8 mouse cellular contexts compared by ENCODE assay signal in genomic region chr8:72272361-72272760, GRCm38 (mm10). TPM values are rescaled to one million over a fixed set of nuclear protein-coding genes. Genes with fewer than 3 reads are reported as not detected.
A peak's percentile ranks its signal among the peaks of the same experiment; 100 is the strongest.
DNase-seq lines count a peak whose midpoint lies in the region; ATAC-seq lines count a peak whose summit lies in the region.

No protein-coding gene starts in this region.

- H3K4me2 ChIP-seq in hindbrain, embryonic 11.5 days (replicated peaks; ENCODE audit: low read depth, low read length): no peak overlapping the region
- H3K4me2 ChIP-seq in hindbrain, embryonic 12.5 days (replicated peaks): no peak overlapping the region
- H3K4me2 ChIP-seq in kidney, embryonic 15.5 days: no peak overlapping the region
- H3K4me2 ChIP-seq in liver, embryonic 16.5 days (ENCODE audit: low read depth, low read length): no peak overlapping the region

- no peaks in the 10 kb centered on the region for H3K4me1 ChIP-seq in hindbrain, embryonic 11.5 days (replicated peaks; ENCODE audit: control insufficient read depth, insufficient read depth, low read length)
- no peaks in the 10 kb centered on the region for H3K4me1 ChIP-seq in hindbrain, embryonic 12.5 days
- H3K4me1 ChIP-seq in kidney, embryonic 15.5 days: 0 out of 2 replicates have a peak, but pooled peaks cover 12% of the 10 kb centered on the region
- peaks cover 20% of the 10 kb centered on the region for H3K4me1 ChIP-seq in liver, embryonic 16.5 days (ENCODE audit: control insufficient read depth, low read depth, low read length)

- H3K4me3 ChIP-seq in hindbrain, embryonic 11.5 days (ENCODE audit: low read depth, low read length): no peak overlapping the region
- no peak overlapping the region for H3K4me3 ChIP-seq in hindbrain, embryonic 12.5 days
- H3K4me3 ChIP-seq in kidney, embryonic 15.5 days (replicated peaks): no peak overlapping the region
- no peak overlapping the region for H3K4me3 ChIP-seq in liver, embryonic 16.5 days (ENCODE audit: low read depth, low read length)

- H3K36me3 ChIP-seq in hindbrain, embryonic 11.5 days (ENCODE audit: control insufficient read depth, insufficient read depth, low read length): no peaks in the 10 kb centered on the region
- no peaks in the 10 kb centered on the region for H3K36me3 ChIP-seq in hindbrain, embryonic 12.5 days
- H3K36me3 ChIP-seq in kidney, embryonic 15.5 days: no peaks in the 10 kb centered on the region
- no peaks in the 10 kb centered on the region for H3K36me3 ChIP-seq in liver, embryonic 16.5 days (ENCODE audit: control insufficient read depth, insufficient read depth)

- H3K27me3 ChIP-seq in hindbrain, embryonic 11.5 days (ENCODE audit: control insufficient read depth, insufficient read depth, low read length): no peaks in the 10 kb centered on the region
- no peaks in the 10 kb centered on the region for H3K27me3 ChIP-seq in hindbrain, embryonic 12.5 days
- H3K27me3 ChIP-seq in kidney, embryonic 15.5 days: no peaks in the 10 kb centered on the region
- no peaks in the 10 kb centered on the region for H3K27me3 ChIP-seq in liver, embryonic 16.5 days (ENCODE audit: control insufficient read depth, insufficient read depth, low read depth, low read length)

- WGBS in hindbrain, embryonic 11.5 days: 23% methylated on average over 3 of the region's 3 CpGs
- WGBS in hindbrain, embryonic 12.5 days: 12% methylated on average over 3 of the region's 3 CpGs
- WGBS in kidney, embryonic 15.5 days: 13% methylated on average over 3 of the region's 3 CpGs
- WGBS in liver, embryonic 16.5 days (ENCODE audit: insufficient replicate concordance): 5% methylated on average over 3 of the region's 3 CpGs

- ATAC-seq in hindbrain, embryonic 11.5 days (ENCODE audit: low FRiP score): no peak
- no peak for ATAC-seq in hindbrain, embryonic 12.5 days (ENCODE audit: low FRiP score)
- ATAC-seq in kidney, embryonic 15.5 days (replicated peaks; ENCODE audit: low FRiP score): 0 out of 2 replicates have a peak, but pooled peaks have one; percentile 19
- ATAC-seq in liver, embryonic 16.5 days (ENCODE audit: low read depth): peak; percentile 17; the same call in 1 of the 2 replicates

- peak; percentile 67 for DNase-seq in hindbrain, embryonic 11.5 days (ENCODE audit: low spot score)
- DNase-seq in adrenal gland, postnatal 25 days: peak; percentile 72
- DNase-seq in gastrocnemius, postnatal 10 days: peak; percentile 63
- DNase-seq in ovary, adult 18-20 months (ENCODE audit: low spot score): peak; percentile 53
- DNase-seq in thymus, postnatal 0 days (ENCODE audit: low spot score): peak; percentile 84

- H3K9ac ChIP-seq in hindbrain, embryonic 11.5 days (ENCODE audit: low read depth, low read length): no peak overlapping the region
- no peak overlapping the region for H3K9ac ChIP-seq in hindbrain, embryonic 12.5 days
- H3K9ac ChIP-seq in kidney, embryonic 15.5 days: no peak overlapping the region
- no peak overlapping the region for H3K9ac ChIP-seq in liver, embryonic 16.5 days (ENCODE audit: low read depth, low read length)

- H3K9me3 ChIP-seq in hindbrain, embryonic 11.5 days (ENCODE audit: control insufficient read depth, low read length): no peaks in the 10 kb centered on the region
- H3K9me3 ChIP-seq in hindbrain, embryonic 12.5 days (replicated peaks): no peaks in the 10 kb centered on the region
- H3K9me3 ChIP-seq in kidney, embryonic 15.5 days (replicated peaks): no peaks in the 10 kb centered on the region
- no peaks in the 10 kb centered on the region for H3K9me3 ChIP-seq in liver, embryonic 16.5 days (replicated peaks; ENCODE audit: control insufficient read depth, low read length)

- no peak overlapping the region for H3K27ac ChIP-seq in hindbrain, embryonic 11.5 days (ENCODE audit: low read depth, low read length)
- no peak overlapping the region for H3K27ac ChIP-seq in hindbrain, embryonic 12.5 days
- no peak overlapping the region for H3K27ac ChIP-seq in kidney, embryonic 15.5 days
- no peak overlapping the region for H3K27ac ChIP-seq in liver, embryonic 16.5 days (ENCODE audit: low read length)

RNA-seq across cellular contexts. Expression of gene Ap1m1, which starts 32.5 kb away (rescaled TPM):
- polyA plus RNA-seq in hindbrain, embryonic 11.5 days (2014; fragmentation: Nextera tagmentation; extraction: Ambion mirVana): 174 and 175 TPM in 2 replicates
- polyA plus RNA-seq in hindbrain, embryonic 12.5 days (2016; fragmentation: Nextera tagmentation; extraction: Ambion mirVana): 194 and 197 TPM in 2 replicates
- 66.7 and 68.8 TPM in 2 replicates for total RNA-seq in adrenal gland, postnatal 25 days (2021)
- total RNA-seq in gastrocnemius, postnatal 10 days (2021): 10 to 100 TPM; 28.7 to 35.9 TPM
- 123 and 138 TPM in 2 replicates for polyA plus RNA-seq in kidney, embryonic 15.5 days (2015; fragmentation: Nextera tagmentation; extraction: Ambion mirVana)
- 53.6 and 54.3 TPM in 2 replicates for polyA plus RNA-seq in liver, embryonic 16.5 days (2015; fragmentation: Nextera tagmentation; extraction: Ambion mirVana)
- polyA plus RNA-seq in thymus, postnatal 0 days (2015; fragmentation: Nextera tagmentation; extraction: Ambion mirVana): 133 and 135 TPM in 2 replicates

RNA-seq across cellular contexts. Expression of gene Gm10282, which starts 32.7 kb away (rescaled TPM):
- polyA plus RNA-seq in hindbrain, embryonic 11.5 days (2014; fragmentation: Nextera tagmentation; extraction: Ambion mirVana): 32.2 and 35.1 TPM in 2 replicates
- 19.1 and 21.2 TPM in 2 replicates for polyA plus RNA-seq in hindbrain, embryonic 12.5 days (2016; fragmentation: Nextera tagmentation; extraction: Ambion mirVana)
- total RNA-seq in adrenal gland, postnatal 25 days (2021): 19.3 and 27.3 TPM in 2 replicates
- total RNA-seq in gastrocnemius, postnatal 10 days (2021): 10 to 100 TPM; 14.2 to 15.8 TPM
- polyA plus RNA-seq in kidney, embryonic 15.5 days (2015; fragmentation: Nextera tagmentation; extraction: Ambion mirVana): 29.0 and 30.3 TPM in 2 replicates
- polyA plus RNA-seq in liver, embryonic 16.5 days (2015; fragmentation: Nextera tagmentation; extraction: Ambion mirVana): 5.8 and 6.0 TPM in 2 replicates
- 32.8 and 33.9 TPM in 2 replicates for polyA plus RNA-seq in thymus, postnatal 0 days (2015; fragmentation: Nextera tagmentation; extraction: Ambion mirVana)

RNA-seq across cellular contexts. Expression of gene Klf2, which starts 46.5 kb away (rescaled TPM):
- polyA plus RNA-seq in hindbrain, embryonic 11.5 days (2014; fragmentation: Nextera tagmentation; extraction: Ambion mirVana): 4.4 and 4.8 TPM in 2 replicates
- polyA plus RNA-seq in hindbrain, embryonic 12.5 days (2016; fragmentation: Nextera tagmentation; extraction: Ambion mirVana): 9.4 and 10.3 TPM in 2 replicates
- 37.5 and 38.2 TPM in 2 replicates for total RNA-seq in adrenal gland, postnatal 25 days (2021)
- total RNA-seq in gastrocnemius, postnatal 10 days (2021): 10 to 100 TPM; 25.2 to 31.9 TPM
- 12.6 and 14.0 TPM in 2 replicates for polyA plus RNA-seq in kidney, embryonic 15.5 days (2015; fragmentation: Nextera tagmentation; extraction: Ambion mirVana)
- 1.8 and 2.0 TPM in 2 replicates for polyA plus RNA-seq in liver, embryonic 16.5 days (2015; fragmentation: Nextera tagmentation; extraction: Ambion mirVana)
- polyA plus RNA-seq in thymus, postnatal 0 days (2015; fragmentation: Nextera tagmentation; extraction: Ambion mirVana): 16.8 and 21.4 TPM in 2 replicates

RNA-seq across cellular contexts. Expression of gene Fam32a, which starts 52.8 kb away (rescaled TPM):
- 75.9 and 78.9 TPM in 2 replicates for polyA plus RNA-seq in hindbrain, embryonic 11.5 days (2014; fragmentation: Nextera tagmentation; extraction: Ambion mirVana)
- polyA plus RNA-seq in hindbrain, embryonic 12.5 days (2016; fragmentation: Nextera tagmentation; extraction: Ambion mirVana): 85.6 and 94.3 TPM in 2 replicates
- total RNA-seq in adrenal gland, postnatal 25 days (2021): 66.8 and 70.4 TPM in 2 replicates
- total RNA-seq in gastrocnemius, postnatal 10 days (2021): 10 to 100 TPM; 14.7 to 17.9 TPM
- 73.0 and 74.0 TPM in 2 replicates for polyA plus RNA-seq in kidney, embryonic 15.5 days (2015; fragmentation: Nextera tagmentation; extraction: Ambion mirVana)
- polyA plus RNA-seq in liver, embryonic 16.5 days (2015; fragmentation: Nextera tagmentation; extraction: Ambion mirVana): 32.5 and 32.9 TPM in 2 replicates
- 69.3 and 75.9 TPM in 2 replicates for polyA plus RNA-seq in thymus, postnatal 0 days (2015; fragmentation: Nextera tagmentation; extraction: Ambion mirVana)

RNA-seq across cellular contexts. Expression of gene Gm11034, which starts 58.9 kb away (rescaled TPM):
- not detected in 2 replicates for polyA plus RNA-seq in hindbrain, embryonic 11.5 days (2014; fragmentation: Nextera tagmentation; extraction: Ambion mirVana)
- polyA plus RNA-seq in hindbrain, embryonic 12.5 days (2016; fragmentation: Nextera tagmentation; extraction: Ambion mirVana): not detected in 2 replicates
- not detected in 2 replicates for total RNA-seq in adrenal gland, postnatal 25 days (2021)
- not detected for total RNA-seq in gastrocnemius, postnatal 10 days (2021)
- not detected in 2 replicates for polyA plus RNA-seq in kidney, embryonic 15.5 days (2015; fragmentation: Nextera tagmentation; extraction: Ambion mirVana)
- not detected in 2 replicates for polyA plus RNA-seq in liver, embryonic 16.5 days (2015; fragmentation: Nextera tagmentation; extraction: Ambion mirVana)
- not detected in 2 replicates for polyA plus RNA-seq in thymus, postnatal 0 days (2015; fragmentation: Nextera tagmentation; extraction: Ambion mirVana)

Comparison
In these comparisons a context has a peak if more than half of its experiments do, and no peak if none do; other contexts are left out.
1. ATAC-seq: peak in kidney, embryonic 15.5 days (single experiment) and liver, embryonic 16.5 days (single experiment); none in hindbrain, embryonic 11.5 days (single experiment) and hindbrain, embryonic 12.5 days (single experiment).
2. Peak in every context shown above with its lines, with median percentiles within 50 percentile points of each other: DNase-seq.